Mouse (Mus musculus): ENCODE results near the gene Kcnj12.

GRCm38 (mm10) chr11:61024388-61024787 lies 2.0 kb downstream of the Kcnj12 start:
- no peak for TF ChIP-seq MAFK (IDR thresholded peaks at IDR 0.05; ENCODE audit: insufficient replicate concordance, low read length)
- no peak for TF ChIP-seq HCFC1 (IDR thresholded peaks at IDR 0.05; ENCODE audit: low read depth, low read length)
- no peak for TF ChIP-seq CTCF (conservative IDR thresholded peaks at IDR 0.05 in 1 of 2, IDR thresholded peaks at IDR 0.05 in 1 of 2; ENCODE audit: low read depth in 2 of 2, low read length in 2 of 2)
- no peak for TF ChIP-seq TBP (conservative IDR thresholded peaks at IDR 0.05; ENCODE audit: low read depth, low read length)
- TF ChIP-seq RAD21 (IDR thresholded peaks at IDR 0.05; ENCODE audit: low read depth, low read length), result no peak
- no peak for TF ChIP-seq MAX (IDR thresholded peaks at IDR 0.05; ENCODE audit: low read length)
- no peak for TF ChIP-seq KAT2A (IDR thresholded peaks at IDR 0.05; ENCODE audit: insufficient replicate concordance, low read length)
- no peak for TF ChIP-seq MAZ (IDR thresholded peaks at IDR 0.05; ENCODE audit: low read depth, low read length)
- no peak for TF ChIP-seq POLR2A (IDR thresholded peaks at IDR 0.05; ENCODE audit: low read depth, low read length)
